Mouse (Mus musculus) CH12.LX (cell line): Measurements from ENCODE around the gene Slc4a10. TPM values are rescaled to one million over a fixed set of nuclear protein-coding genes. Genes with fewer than 3 reads are reported as not detected.
A peak's percentile ranks its signal among the peaks of the same experiment; 100 is the strongest.

Experiments used
- DNase-seq: peaks from one replicate; pipeline ENCODE4 v3.0.0-alpha.2; 2013; ENCODE audit errors: extremely low read depth
- H3K27ac ChIP-seq: 2 replicates; pipeline ENCODE4 v1.5.1; 2012; ENCODE audit warnings: low read depth, mild to moderate bottlenecking, control low read depth, moderate library complexity; ENCODE audit not compliant: insufficient read depth
- H3K27me3 ChIP-seq: replicated peaks from 2 replicates; pipeline ENCODE3; 2012; ENCODE audit warnings: inconsistent platforms
- H3K36me3 ChIP-seq, 2 experiments: replicated peaks in 1 of 2; 2 replicates each; pipeline versions ENCODE3 to v1.6.1; 2012; ENCODE audit warnings: inconsistent platforms in 1 of 2, low read length in 1 of 2, mild to moderate bottlenecking in 1 of 2, mixed read lengths in 1 of 2, moderate library complexity in 1 of 2; ENCODE audit not compliant: control insufficient read depth in 1 of 2, insufficient read depth in 1 of 2
- H3K4me1 ChIP-seq, 2 experiments: 2 replicates each; pipeline ENCODE4 v1.6.1; 2012; ENCODE audit warnings: inconsistent platforms in 1 of 2, moderate library complexity in 1 of 2; ENCODE audit not compliant: insufficient read depth in 2 of 2, control insufficient read depth in 1 of 2
- H3K4me2 ChIP-seq: 2 replicates; pipeline ENCODE4 v1.6.1; 2012; ENCODE audit warnings: low read depth, mild to moderate bottlenecking, control low read depth; ENCODE audit not compliant: poor library complexity, insufficient read depth, severe bottlenecking
- H3K4me3 ChIP-seq, 3 experiments: fragments of 150-350 bp in 1 of 3; sonication (generic) in 1 of 3; replicated peaks in 1 of 3; 2 replicates each; pipeline versions ENCODE3 to v1.5.1; 2011 to 2012; ENCODE audit warnings: low read depth in 2 of 3, low read length in 2 of 3, mild to moderate bottlenecking in 2 of 3, moderate library complexity in 2 of 3, control low read depth in 1 of 3, improper control_type of control experiment in 1 of 3, inconsistent platforms in 1 of 3, mixed read lengths in 1 of 3; ENCODE audit not compliant: poor library complexity in 1 of 3
- H3K79me2 ChIP-seq: replicated peaks from 2 replicates; pipeline ENCODE4 v1.6.1; 2012; ENCODE audit warnings: mild to moderate bottlenecking, moderate library complexity; ENCODE audit not compliant: control insufficient read depth, poor library complexity, insufficient read depth, severe bottlenecking; ENCODE audit errors: extremely low read depth
- H3K9ac ChIP-seq: 2 replicates; pipeline ENCODE4 v1.6.1; 2012; ENCODE audit warnings: low read depth, mild to moderate bottlenecking, control low read depth, moderate library complexity; ENCODE audit not compliant: insufficient read depth
- H3K9me3 ChIP-seq: replicated peaks from 2 replicates; pipeline ENCODE3; 2012; ENCODE audit warnings: low read length, inconsistent platforms, mixed read lengths
- CHD1 ChIP-seq: IDR thresholded peaks from 2 replicates; pipeline ENCODE4 v1.6.1; 2012; ENCODE audit warnings: low read depth, low read length, improper control_type of control experiment, inconsistent platforms
- E2F4 ChIP-seq: IDR thresholded peaks from 2 replicates; pipeline ENCODE4 v1.6.1; 2011; ENCODE audit warnings: low read depth, low read length, improper control_type of control experiment; ENCODE audit not compliant: insufficient replicate concordance
- EP300 ChIP-seq: IDR thresholded peaks from 2 replicates; pipeline ENCODE4 v1.6.1; 2011; ENCODE audit warnings: low read length, improper control_type of control experiment
- GABPA ChIP-seq: IDR thresholded peaks from 2 replicates; pipeline ENCODE4 v1.6.1; 2012; ENCODE audit warnings: low read depth, low read length, improper control_type of control experiment, inconsistent platforms; ENCODE audit not compliant: insufficient replicate concordance
- HCFC1 ChIP-seq: IDR thresholded peaks from 2 replicates; pipeline ENCODE4 v1.6.1; 2012; ENCODE audit warnings: low read depth, mild to moderate bottlenecking, inconsistent platforms, low read length, improper control_type of control experiment
- IRF4 ChIP-seq: IDR thresholded peaks from 2 replicates; pipeline ENCODE4 v1.6.1; 2014; ENCODE audit warnings: low read depth, mild to moderate bottlenecking, inconsistent platforms, low read length, improper control_type of control experiment
- JUN ChIP-seq: IDR thresholded peaks from 2 replicates; pipeline ENCODE4 v1.6.1; 2011; ENCODE audit warnings: low read depth, mild to moderate bottlenecking, low read length, improper control_type of control experiment, moderate library complexity; ENCODE audit not compliant: insufficient read depth
- MAFK ChIP-seq: IDR thresholded peaks from 2 replicates; pipeline ENCODE4 v1.6.1; 2011; ENCODE audit warnings: low read length, improper control_type of control experiment; ENCODE audit not compliant: insufficient replicate concordance
- MAZ ChIP-seq: IDR thresholded peaks from 2 replicates; pipeline ENCODE4 v1.6.1; 2012; ENCODE audit warnings: low read depth, mild to moderate bottlenecking, inconsistent platforms, low read length, improper control_type of control experiment, moderate library complexity
- MEF2A ChIP-seq: IDR thresholded peaks from 2 replicates; pipeline ENCODE4 v1.6.1; 2014; ENCODE audit warnings: low read depth, mild to moderate bottlenecking, inconsistent platforms, low read length, improper control_type of control experiment, borderline replicate concordance
- MYC ChIP-seq: IDR thresholded peaks from 2 replicates; pipeline ENCODE4 v1.6.1; 2011; ENCODE audit warnings: low read depth, mild to moderate bottlenecking, improper control_type of control experiment, low read length
- NELFE ChIP-seq: IDR thresholded peaks from 2 replicates; pipeline ENCODE4 v1.6.1; 2011; ENCODE audit warnings: low read depth, low read length, improper control_type of control experiment
- NRF1 ChIP-seq: IDR thresholded peaks from 2 replicates; pipeline ENCODE4 v1.6.1; 2014; ENCODE audit warnings: low read depth, mild to moderate bottlenecking, inconsistent platforms, low read length, improper control_type of control experiment, moderate library complexity
- POLR2AphosphoS2 ChIP-seq: IDR thresholded peaks from 2 replicates; pipeline ENCODE4 v1.6.1; 2011; ENCODE audit warnings: low read depth, low read length, improper control_type of control experiment
- RCOR1 ChIP-seq: conservative IDR thresholded peaks from 2 replicates; pipeline ENCODE4 v1.6.1; 2012; ENCODE audit warnings: low read depth, mild to moderate bottlenecking, inconsistent platforms, low read length, improper control_type of control experiment
- SIN3A ChIP-seq: IDR thresholded peaks from 2 replicates; pipeline ENCODE4 v1.6.1; 2012; ENCODE audit warnings: low read length, improper control_type of control experiment, inconsistent platforms
- SMC3 ChIP-seq: IDR thresholded peaks from 2 replicates; pipeline ENCODE4 v1.6.1; 2011; ENCODE audit warnings: low read depth, low read length, improper control_type of control experiment
- TCF12 ChIP-seq: IDR thresholded peaks from 2 replicates; pipeline ENCODE4 v1.6.1; 2014; ENCODE audit warnings: low read depth, mild to moderate bottlenecking, inconsistent platforms, low read length, improper control_type of control experiment
- UBTF ChIP-seq: IDR thresholded peaks from 2 replicates; pipeline ENCODE4 v1.6.1; 2012; ENCODE audit warnings: low read depth, mild to moderate bottlenecking, inconsistent platforms, low read length, improper control_type of control experiment, moderate library complexity
- USF1 ChIP-seq: IDR thresholded peaks from 2 replicates; pipeline ENCODE4 v1.6.1; 2014; ENCODE audit warnings: low read depth, mild to moderate bottlenecking, inconsistent platforms, low read length, improper control_type of control experiment
- USF2 ChIP-seq: conservative IDR thresholded peaks from 2 replicates; pipeline ENCODE4 v1.6.1; 2011; ENCODE audit warnings: low read depth, low read length, improper control_type of control experiment
- ZC3H11A ChIP-seq: IDR thresholded peaks from 2 replicates; pipeline ENCODE4 v1.6.1; 2012; ENCODE audit warnings: low read depth, mild to moderate bottlenecking, inconsistent platforms, low read length, improper control_type of control experiment
- ZKSCAN1 ChIP-seq: IDR thresholded peaks from 2 replicates; pipeline ENCODE4 v1.6.1; 2012; ENCODE audit warnings: low read depth, inconsistent platforms, low read length, improper control_type of control experiment, borderline replicate concordance
- dilution Hi-C: fragments of 300-500 bp; cut with MboI; formaldehyde crosslinking; loops from 2 replicates; pipeline ENCODE4 v1.14.3; 2020; ENCODE audit warnings: low sequenced_read_pairs; ENCODE audit not compliant: extremely low pct_unique_long_range_greater_than_20kb, extremely low pct_ligation_motif_present
- in situ Hi-C: fragments of 300-500 bp; cut with MboI; formaldehyde crosslinking; loops from 3 replicates; pipeline ENCODE4 v1.14.3; 2019; ENCODE audit warnings: low sequenced_read_pairs, low pct_ligation_motif_present, low pct_unique_long_range_greater_than_20kb, mixed read lengths
- polyA plus RNA-seq: library from polyadenylated mRNA; unstranded; fragments of >175 nt; gene quantifications from 2 replicates; pipeline ENCODE4 v1.2.1, GENCODE M21; 2012; ENCODE audit warnings: low read depth; ENCODE audit not compliant: insufficient read length
- total RNA-seq, 2 experiments: library from RNA; depleted of rRNA; stranded (reverse); fragments of 300-350 nt in 1 of 2; fragments of >200 nt in 1 of 2; gene quantifications; 2 replicates each; pipeline ENCODE4 v1.2.3; 2012 to 2014

Gene Slc4a10
- total and polyA plus RNA-seq, 3 experiments = not detected

DNA sequence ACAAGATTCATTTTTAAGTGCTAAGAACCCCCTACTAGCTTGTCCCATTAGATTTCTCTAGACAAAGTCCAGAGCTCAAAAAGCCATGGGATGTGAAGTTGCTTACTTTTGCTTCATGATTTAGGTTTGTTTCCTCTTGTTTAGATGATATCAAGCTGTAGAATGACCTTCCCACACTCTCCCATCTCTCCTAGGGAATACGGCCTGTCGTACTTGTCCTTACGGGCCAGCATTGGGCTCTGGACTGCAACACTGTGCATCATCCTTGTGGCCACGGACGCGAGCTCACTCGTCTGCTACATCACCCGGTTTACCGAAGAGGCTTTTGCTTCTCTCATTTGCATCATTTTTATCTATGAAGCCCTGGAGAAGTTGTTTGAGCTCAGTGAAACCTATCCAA, 222.2 kb downstream of the Slc4a10 start:
- Histone ChIP-seq H3K79me2 (no peaks in the 10 kb centered on the region), H3K9me3 (no peaks in the 10 kb centered on the region), H3K4me1 (no peaks in the 10 kb centered on the region), H3K27ac (no peak overlapping the region), H3K36me3 (no peaks in the 10 kb centered on the region), H3K9ac (no peak overlapping the region), H3K4me3 (no peak overlapping the region), H3K27me3 (no peaks in the 10 kb centered on the region), H3K4me2 (no peak overlapping the region)
- dilution Hi-C loops = no loop called here
- in situ Hi-C loops = no loop called here
- TF ChIP-seq USF1 (no peak), USF2 (no peak), NRF1 (no peak), CHD1 (no peak), EP300 (no peak), ZC3H11A (no peak), JUN (no peak), UBTF (no peak), SIN3A (no peak)
- DNase-seq = no peak

DNA sequence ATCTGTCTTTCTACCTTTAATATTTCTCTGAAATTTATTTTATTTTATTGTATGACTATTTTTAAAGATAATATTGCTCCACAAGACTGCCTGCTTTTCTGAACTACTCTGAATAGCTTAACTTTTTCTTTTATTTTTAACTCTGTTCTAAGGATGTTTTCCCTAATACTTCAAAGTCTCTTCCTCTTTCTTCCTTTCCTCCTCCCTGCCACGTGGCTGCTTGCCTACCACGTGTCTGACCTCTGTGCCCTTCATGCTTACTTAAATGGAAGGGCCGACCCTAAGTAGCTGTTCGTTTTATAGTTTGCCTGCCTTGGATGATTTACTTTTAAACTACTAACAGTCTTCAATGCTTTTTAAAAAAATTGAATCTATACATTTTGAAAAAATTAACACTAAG, 225.6 kb downstream of the Slc4a10 start:
- Histone ChIP-seq H3K9ac (no peak overlapping the region), H3K36me3 (no peaks in the 10 kb centered on the region), H3K27ac (no peak overlapping the region), H3K4me1 (no peaks in the 10 kb centered on the region), H3K4me2 (no peak overlapping the region), H3K27me3 (no peaks in the 10 kb centered on the region), H3K9me3 (no peaks in the 10 kb centered on the region), H3K79me2 (no peaks in the 10 kb centered on the region), H3K4me3 (no peak overlapping the region)
- dilution Hi-C loops (no loop called here), in situ Hi-C loops (no loop called here)
- TF ChIP-seq SMC3 (no peak), NELFE (no peak), USF2 (no peak), ZKSCAN1 (no peak), TCF12 (no peak), JUN (no peak), E2F4 (no peak), MYC (no peak)
- DNase-seq = no peak

- Histone ChIP-seq H3K4me3 (no peak overlapping the region), H3K4me1 (peaks cover 0 to 10% of the 10 kb centered on the region in 2 experiments; a peak in 2 of 4 replicates), H3K27me3 (no peaks in the 10 kb centered on the region), H3K36me3 (no peaks in the 10 kb centered on the region)
- dilution Hi-C loops = no loop called here
- TF ChIP-seq GABPA (no peak), MAZ (no peak), IRF4 (no peak), MYC (no peak), POLR2AphosphoS2 (no peak), MEF2A (no peak), E2F4 (no peak), HCFC1 (no peak), RCOR1 (no peak), MAFK (no peak)
- TF ChIP-seq, all 38 proteins: peak for 0
- in situ Hi-C loops = loop anchor here (25.0 kb wide), 1 partner anchor 291 kb away; no protein-coding TSS in a partner anchor
- Histone ChIP-seq H3K9me3 (no peaks in the 10 kb centered on the region), H3K4me2 (no peak overlapping the region), H3K9ac (no peak overlapping the region), H3K27ac (no peak overlapping the region), H3K79me2 (no peaks in the 10 kb centered on the region)
- DNase-seq = peak; percentile 30
Observed at GRCm38 (mm10) chr2:62278779-62279178, 232.5 kb downstream of the Slc4a10 start.
